Mouse (Mus musculus) c-Kit-positive CD71-positive TER-119-positive erythroid progenitor cells, embryonic 14.5 days (primary cell): ENCODE data around the gene A630076J17Rik.

Experiments used
- DNase-seq: peaks from one replicate; pipeline ENCODE4 v3.0.0-alpha.2; 2013; ENCODE audit warnings: low spot score

Gene A630076J17Rik

DNA sequence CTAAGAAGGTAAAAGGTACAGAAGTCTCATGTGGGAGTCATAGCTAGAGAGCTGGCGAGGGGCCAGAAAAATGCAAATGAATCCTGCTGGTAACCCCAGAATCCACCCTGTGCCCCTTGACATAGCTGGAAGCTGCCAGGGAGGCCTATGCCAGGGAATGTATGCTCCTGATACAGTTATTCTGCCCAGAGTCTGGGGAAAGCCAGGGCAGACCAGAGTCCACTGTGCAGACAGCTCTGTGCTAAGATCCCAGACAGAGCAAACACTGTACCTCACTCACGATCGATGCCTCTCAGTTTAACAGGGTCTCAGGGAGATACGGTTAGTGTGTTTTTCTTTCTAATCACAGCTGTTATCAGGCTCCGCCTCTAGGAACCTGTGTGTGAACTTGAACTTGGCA lies 592 bp upstream of the A630076J17Rik start:
- DNase-seq, result no peak

DNA sequence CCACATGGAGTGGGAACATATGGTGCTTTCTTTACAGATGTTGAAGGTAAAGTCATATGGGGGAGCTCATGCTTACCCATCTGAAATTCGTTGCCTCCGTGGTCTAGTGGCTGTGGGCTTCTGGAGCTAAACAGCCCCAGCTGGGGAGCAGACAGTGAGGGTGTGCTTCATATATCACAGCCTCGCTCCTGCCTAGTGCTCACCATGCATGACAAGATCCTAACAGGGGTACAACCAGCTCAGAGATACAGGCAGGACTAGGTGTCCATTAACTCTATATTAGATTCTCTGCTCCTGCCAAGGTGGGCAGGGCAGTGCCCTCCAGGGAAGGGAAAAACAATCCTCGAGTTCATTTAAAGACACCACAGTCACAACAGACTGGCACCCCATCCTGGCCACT lies 788 bp downstream of the A630076J17Rik start:
- no peak for DNase-seq

DNA sequence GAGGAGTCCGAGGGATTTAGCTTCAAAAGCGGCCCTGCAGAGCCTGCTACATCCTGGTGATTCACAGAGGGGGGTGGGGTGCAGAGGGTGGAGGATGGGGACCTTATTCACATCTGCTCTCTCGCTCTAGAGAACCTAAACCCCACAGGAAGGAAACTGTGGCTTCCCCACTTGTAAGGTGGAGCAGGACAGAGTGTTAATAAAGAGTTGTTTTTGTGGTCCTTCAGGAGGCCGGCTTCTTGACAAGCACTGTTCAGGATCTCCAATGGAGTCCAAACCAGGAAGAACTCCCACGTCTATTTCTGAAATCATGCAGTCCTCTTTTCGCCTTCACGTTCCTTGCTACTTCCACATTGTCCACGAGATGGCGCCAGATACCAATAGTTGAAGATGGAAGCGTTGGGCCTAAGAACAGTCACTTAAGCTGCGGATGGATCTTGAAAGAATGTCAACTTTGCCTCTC lies 3.0 kb downstream of the A630076J17Rik start:
- DNase-seq, result peak; percentile 69

DNA sequence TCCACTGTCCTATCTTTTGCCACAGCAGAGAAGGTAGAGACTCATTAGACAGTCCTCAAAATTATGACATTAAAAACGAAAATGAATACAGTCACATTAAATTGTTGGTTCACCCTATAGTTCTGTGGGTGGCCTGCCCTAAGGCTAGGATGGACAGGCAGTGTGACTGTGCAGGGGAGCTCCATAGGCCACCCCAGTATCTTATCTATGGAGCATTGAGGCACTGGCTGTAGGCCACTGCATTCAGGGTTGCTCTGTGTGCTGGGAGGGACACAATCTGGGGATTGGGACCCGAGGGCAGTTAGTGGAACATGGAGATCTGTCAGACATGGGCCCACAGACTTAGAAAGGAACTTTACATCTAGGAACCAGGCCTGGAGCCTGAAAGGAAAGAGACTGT lies 3.5 kb downstream of the A630076J17Rik start:
- no peak for DNase-seq

GRCm38 (mm10) chr3:107238051-107238450 lies 7.6 kb downstream of the A630076J17Rik start:
- DNase-seq, result no peak

GRCm38 (mm10) chr3:107238471-107238980 lies 8.1 kb downstream of the A630076J17Rik start:
- no peak for DNase-seq

DNA sequence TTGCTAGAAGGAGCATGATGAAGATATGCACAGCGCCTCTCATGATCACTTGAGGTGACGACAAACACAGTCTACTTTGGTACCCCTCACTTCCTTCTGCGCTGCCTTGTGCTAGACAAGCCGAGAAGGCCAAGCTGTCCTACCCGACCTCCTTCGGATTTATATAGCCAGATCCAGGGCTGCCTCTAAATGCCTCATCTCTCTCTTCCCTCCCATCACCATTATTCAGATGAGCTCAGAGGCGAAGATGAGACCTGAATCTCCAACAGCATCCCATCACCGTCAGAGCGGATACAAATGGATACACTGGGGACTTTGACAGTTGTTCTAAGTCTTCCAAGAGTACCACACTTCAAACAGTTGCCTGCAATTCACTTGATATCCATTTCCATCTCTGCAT lies 9.2 kb downstream of the A630076J17Rik start, which contains the start of gene Prok1:
Gene Prok1, minus strand, starts transcription at position 101 of the 400 bp plus-strand sequence.
- no peak for DNase-seq

GRCm38 (mm10) chr3:107241389-107242094 lies 11.1 kb downstream of the A630076J17Rik start:
- DNase-seq, result no peak

DNA sequence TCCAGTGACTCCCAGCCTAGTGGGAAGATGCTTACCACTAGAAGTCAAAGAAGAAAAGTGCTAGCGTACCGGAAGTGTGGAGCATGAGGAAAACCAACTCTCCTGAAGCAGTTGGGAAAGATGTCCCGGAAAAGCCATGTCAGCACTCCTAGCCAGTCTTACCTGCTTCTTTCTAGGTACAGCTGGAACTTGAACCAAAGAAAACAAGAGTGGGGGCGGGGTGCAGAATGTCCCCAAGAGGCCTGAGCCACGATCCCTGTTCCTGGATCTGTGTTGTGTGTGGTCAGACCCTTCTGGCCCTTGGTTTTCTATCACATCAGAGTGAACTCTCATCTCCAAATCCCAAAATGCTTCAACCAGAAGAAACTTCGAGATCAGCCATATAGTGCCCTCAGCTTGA lies 16.5 kb downstream of the A630076J17Rik start:
- no peak for DNase-seq

- no peak for DNase-seq
Measured at GRCm38 (mm10) chr3:107249042-107249441, 18.6 kb downstream of the A630076J17Rik start.

GRCm38 (mm10) chr3:107250320-107250719 lies 19.9 kb downstream of the A630076J17Rik start:
- no peak for DNase-seq

- DNase-seq, result no peak
Measured at GRCm38 (mm10) chr3:107252035-107252434, 21.6 kb downstream of the A630076J17Rik start.

GRCm38 (mm10) chr3:107253925-107254324 lies 23.5 kb downstream of the A630076J17Rik start:
- DNase-seq, result no peak

GRCm38 (mm10) chr3:107255992-107256391 lies 25.6 kb downstream of the A630076J17Rik start:
- DNase-seq, result no peak

- no peak for DNase-seq
Measured at GRCm38 (mm10) chr3:107256724-107257123, 26.3 kb downstream of the A630076J17Rik start.

- no peak for DNase-seq
Measured at GRCm38 (mm10) chr3:107257924-107258323, 27.5 kb downstream of the A630076J17Rik start.

DNA sequence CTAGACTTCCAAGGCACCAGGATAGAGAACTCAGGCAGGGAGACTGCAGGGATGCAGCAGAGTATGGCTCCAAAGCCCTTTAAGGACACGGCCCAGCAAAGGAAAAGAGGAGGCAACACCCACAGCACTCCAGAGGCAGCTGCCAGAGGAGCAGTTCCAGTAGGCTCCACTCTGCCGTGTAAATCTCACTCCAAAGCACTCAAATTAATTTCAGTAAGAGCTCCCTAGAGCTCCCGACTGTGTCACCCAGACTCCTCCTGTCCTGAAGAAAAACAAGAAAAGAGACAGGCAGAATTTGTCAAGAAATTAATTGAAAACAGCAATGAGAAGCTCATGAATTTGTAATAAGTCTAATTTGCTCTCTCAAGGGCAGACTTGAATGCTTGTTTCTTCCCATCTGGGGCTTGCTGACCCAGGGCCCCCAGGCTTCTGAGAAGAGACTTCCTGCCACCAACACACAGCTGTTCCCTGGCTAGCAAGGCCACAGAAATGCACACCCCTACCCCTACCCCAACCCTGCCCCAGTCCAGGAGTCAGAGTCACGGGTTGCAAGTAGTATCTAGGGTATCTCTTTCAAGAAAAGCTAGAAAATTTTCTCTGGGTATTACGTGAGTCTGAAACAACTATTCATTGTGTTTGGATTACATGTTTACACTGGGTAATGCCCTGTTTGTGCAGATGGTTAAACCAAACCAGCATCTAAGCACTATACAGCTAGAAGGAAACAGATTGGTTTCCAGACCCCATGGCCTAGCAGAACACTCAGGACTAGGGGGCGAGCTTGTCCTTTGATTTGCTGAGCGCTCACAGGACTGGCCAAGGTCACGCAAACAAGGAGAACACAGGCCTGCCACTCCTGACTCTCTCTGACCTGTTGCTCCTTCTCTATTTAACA lies 30.8 kb downstream of the A630076J17Rik start:
- no peak for DNase-seq

GRCm38 (mm10) chr3:107261851-107262165 lies 31.4 kb downstream of the A630076J17Rik start:
- DNase-seq, result no peak

- no peak for DNase-seq
Measured at GRCm38 (mm10) chr3:107266814-107267345, 36.5 kb downstream of the A630076J17Rik start.

- DNase-seq, result no peak
Measured at GRCm38 (mm10) chr3:107272433-107272832, 42.0 kb downstream of the A630076J17Rik start.

DNA sequence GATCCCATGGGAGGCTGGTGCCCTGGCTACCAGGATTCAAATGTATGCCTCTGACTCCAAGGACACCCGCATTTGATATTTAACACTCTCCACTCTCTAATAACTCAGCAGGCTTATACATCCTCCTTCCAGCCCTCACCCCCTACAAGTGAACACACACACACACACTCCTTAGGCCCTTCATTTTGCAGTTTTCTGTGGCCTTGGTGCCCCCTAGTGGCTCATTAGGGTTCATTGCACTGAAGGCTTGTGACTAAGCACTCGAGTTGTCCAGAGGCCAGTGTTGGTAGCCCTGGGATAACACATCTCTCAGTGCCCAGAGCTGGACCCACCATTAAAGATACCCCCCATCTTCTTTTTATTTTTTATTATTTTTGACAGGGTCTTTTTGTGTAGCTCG lies 43.4 kb downstream of the A630076J17Rik start:
- DNase-seq, result peak; percentile 55

DNA sequence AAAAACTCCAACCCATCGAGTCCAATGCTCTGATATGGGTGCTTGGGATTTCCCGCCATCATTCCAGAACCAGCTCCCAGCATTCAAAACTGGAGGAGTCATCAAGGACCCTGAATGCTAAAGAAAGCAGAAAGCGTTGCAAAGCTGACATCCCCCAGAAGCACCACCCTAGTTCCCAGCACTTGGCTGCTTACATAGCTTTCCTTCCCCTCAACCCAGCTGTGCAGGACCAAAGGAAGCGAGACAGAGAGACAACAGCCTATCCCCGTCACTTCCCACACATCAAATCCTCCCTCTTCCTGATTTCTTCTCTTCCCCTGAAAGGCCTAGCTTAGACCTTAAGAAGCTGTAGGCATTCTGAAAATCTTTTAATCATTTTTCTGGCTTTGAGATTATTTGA lies 44.9 kb downstream of the A630076J17Rik start:
- DNase-seq, result no peak

GRCm38 (mm10) chr3:107275996-107276395 lies 45.6 kb downstream of the A630076J17Rik start:
- DNase-seq, result no peak
